Mouse (Mus musculus) intestine, embryonic 16.5 days (tissue): ENCODE results near the gene Sult3a1. TPM values are rescaled to one million over a fixed set of nuclear protein-coding genes. Genes with fewer than 3 reads are reported as not detected.

Experiments
- ATAC-seq: fragments of 200-750 bp; cut with Nextera tagmentation; 2 replicates; pipeline ENCODE4 v1.8.0; 2017; ENCODE audit warnings: moderate TSS enrichment, moderate library complexity
- H3K27ac ChIP-seq: fragments of 300-500 bp; sonication (generic); 2 replicates; pipeline ENCODE4 v1.5.1; 2014; ENCODE audit warnings: mild to moderate bottlenecking, low read length
- H3K27me3 ChIP-seq: fragments of 300-500 bp; sonication (generic); replicated peaks from 2 replicates; pipeline ENCODE4 v1.6.1; 2014; ENCODE audit warnings: low read length, control low read depth, mixed read lengths; ENCODE audit not compliant: control insufficient read depth, insufficient read depth
- H3K36me3 ChIP-seq: fragments of 300-500 bp; sonication (generic); 2 replicates; pipeline ENCODE4 v1.6.1; 2014; ENCODE audit warnings: low read length, control low read depth; ENCODE audit not compliant: control insufficient read depth, insufficient read depth
- H3K4me1 ChIP-seq: fragments of 300-500 bp; sonication (generic); 2 replicates; pipeline ENCODE4 v1.6.1; 2014; ENCODE audit warnings: low read length, control low read depth, mixed read lengths; ENCODE audit not compliant: control insufficient read depth, insufficient read depth
- H3K4me2 ChIP-seq: fragments of 300-500 bp; sonication (generic); 2 replicates; pipeline ENCODE4 v1.6.1; 2014; ENCODE audit warnings: low read depth, low read length, control low read depth
- H3K4me3 ChIP-seq: fragments of 300-500 bp; sonication (generic); 2 replicates; pipeline ENCODE4 v1.5.1; 2014; ENCODE audit warnings: mild to moderate bottlenecking, low read length
- H3K9ac ChIP-seq: fragments of 300-500 bp; sonication (generic); 2 replicates; pipeline ENCODE4 v1.6.1; 2014; ENCODE audit warnings: low read depth, low read length
- H3K9me3 ChIP-seq: fragments of 300-500 bp; sonication (generic); 2 replicates; pipeline ENCODE4 v1.6.1; 2016; ENCODE audit warnings: low read length, control low read depth; ENCODE audit not compliant: control insufficient read depth
- WGBS: fragments of 180-500 bp; shearing (Covaris S2); extraction: QIAGEN DNeasy Blood & Tissue Kit; methylation state at CpG from one replicate; pipeline ENCODE4 v1.1.7; 2014; 5-methylcytosine and 5-hydroxymethylcytosine counted together
- polyA plus RNA-seq: library from polyadenylated mRNA; unstranded; fragments of >200 nt; fragmentation: Nextera tagmentation; extraction: Ambion mirVana; gene quantifications from 2 replicates; pipeline ENCODE4 v1.2.1, GENCODE M21; 2015

Gene Sult3a1
- polyA plus RNA-seq, 1 experiment from 2014 or later: not detected

DNA sequence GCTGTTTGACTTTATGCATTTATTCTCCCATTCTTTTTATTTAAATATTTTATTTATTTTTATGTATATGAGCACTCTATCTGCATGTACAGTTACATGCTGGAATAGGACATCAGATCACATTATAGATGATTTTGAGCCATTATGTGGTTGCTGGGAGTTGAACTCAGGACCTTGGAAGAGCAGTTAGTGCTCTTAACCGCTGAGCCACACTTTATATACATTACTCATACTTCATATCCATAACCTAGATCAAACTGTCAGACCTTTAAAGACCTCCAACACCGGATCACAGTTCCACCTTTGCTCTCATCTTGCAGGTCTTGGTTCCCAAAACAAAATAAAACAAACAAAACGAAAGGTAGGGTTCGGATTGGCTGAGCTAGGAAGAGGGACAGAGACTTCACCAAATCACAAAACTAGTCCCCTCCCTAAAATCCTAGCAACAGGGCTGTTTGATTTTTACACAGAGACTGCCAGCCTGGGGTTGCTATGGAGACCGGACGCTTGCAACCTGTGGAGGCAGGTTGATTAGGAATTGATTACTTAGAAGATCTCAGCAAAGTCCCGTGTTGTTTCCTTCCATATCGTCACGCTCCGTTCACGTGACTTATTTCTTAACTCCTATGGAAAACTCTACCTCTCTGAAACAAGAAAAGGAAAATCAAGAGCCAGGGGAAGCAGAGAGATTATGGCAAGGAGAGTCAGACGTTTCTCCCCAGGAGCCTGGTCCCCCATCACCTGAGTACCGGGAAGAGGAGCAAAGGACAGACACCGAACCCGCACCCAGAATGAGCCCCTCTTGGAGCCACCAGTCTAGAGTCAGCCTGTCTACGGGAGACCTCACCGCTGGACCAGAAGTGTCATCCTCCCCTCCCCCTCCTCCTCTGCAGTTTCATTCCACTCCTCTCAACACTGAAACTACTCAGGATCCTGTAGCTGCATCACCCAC, 47.3 kb downstream of the Sult3a1 start, which contains the start of gene Rsph4a:
TSS of gene Rsph4a (plus strand) at position 582 of the 952 bp plus-strand sequence.
- Histone ChIP-seq H3K4me1 (no peaks in the 10 kb centered on the region), H3K4me2 (peak within 1 kb of the TSS; percentile 59), H3K36me3 (no peaks in the 10 kb centered on the region), H3K27ac (no peak within 1 kb of the TSS), H3K9ac (no peak within 1 kb of the TSS), H3K4me3 (peak within 1 kb of the TSS; percentile 44), H3K9me3 (no peaks in the 10 kb centered on the region), H3K27me3 (no peaks in the 10 kb centered on the region)
- WGBS: 7% methylated on average over 17 of the region's 17 CpGs
- ATAC-seq: peak; percentile 91

DNA sequence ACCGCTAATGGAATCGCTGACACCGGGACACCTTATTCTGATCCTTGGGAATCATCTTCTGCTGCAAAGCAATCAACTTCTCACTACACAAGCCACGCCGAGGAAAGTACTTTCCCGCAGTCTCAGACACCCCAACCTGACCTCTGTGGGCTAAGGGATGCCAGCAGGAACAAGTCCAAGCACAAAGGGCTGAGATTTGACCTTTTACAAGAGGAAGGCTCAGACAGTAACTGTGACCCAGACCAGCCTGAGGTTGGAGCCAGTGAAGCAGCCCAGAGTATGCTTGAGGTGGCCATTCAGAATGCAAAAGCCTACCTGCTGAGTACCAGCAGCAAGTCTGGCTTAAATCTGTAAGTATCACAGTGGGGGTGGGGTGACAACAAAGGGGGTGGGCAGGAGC, 48.0 kb downstream of the Sult3a1 start:
- H3K9ac ChIP-seq: no peak overlapping the region
- no peaks in the 10 kb centered on the region for H3K36me3 ChIP-seq
- no peak for ATAC-seq
- H3K4me3 ChIP-seq: peak overlapping the region; percentile 44; the same call in 1 of the 2 replicates
- H3K9me3 ChIP-seq: no peaks in the 10 kb centered on the region
- H3K27ac ChIP-seq: no peak overlapping the region
- no peaks in the 10 kb centered on the region for H3K27me3 ChIP-seq
- no peaks in the 10 kb centered on the region for H3K4me1 ChIP-seq
- WGBS: 10% methylated on average over 6 of the region's 6 CpGs
- peak overlapping the region; percentile 59 for H3K4me2 ChIP-seq

Other genes starting within 250 kb of the Sult3a1 start
- gene Clvs2, start 233.0 kb upstream of the Sult3a1 start, polyA plus RNA-seq: 0.55 and 0.62 TPM in 2 replicates
- not detected in 2 replicates for gene Sult3a2, start 71.0 kb upstream of the Sult3a1 start, polyA plus RNA-seq
- 0.05 and 0.20 TPM in 2 replicates for gene Rsph4a, start 47.4 kb downstream of the Sult3a1 start, polyA plus RNA-seq
- 15.7 and 16.6 TPM in 2 replicates for gene Zup1, start 93.5 kb downstream of the Sult3a1 start, polyA plus RNA-seq
- 84.4 and 95.3 TPM in 2 replicates for gene Rwdd1, start 161.9 kb downstream of the Sult3a1 start, polyA plus RNA-seq
- not detected in 2 replicates for gene Trappc3l, start 179.9 kb downstream of the Sult3a1 start, polyA plus RNA-seq
- not detected in 2 replicates for gene Calhm4, start 186.6 kb downstream of the Sult3a1 start, polyA plus RNA-seq
- gene Calhm5, start 238.8 kb downstream of the Sult3a1 start, polyA plus RNA-seq: 0.94 and 1.1 TPM in 2 replicates